Mouse (Mus musculus) heart, postnatal 0 days (tissue): ENCODE data around the gene Lyrm7. TPM values are rescaled to one million over a fixed set of nuclear protein-coding genes. Genes with fewer than 3 reads are reported as not detected.

Experiments used
- ATAC-seq: fragments of 200-750 bp; cut with Nextera tagmentation; 2 replicates; pipeline ENCODE4 v1.8.0; 2017; ENCODE audit warnings: low read depth, moderate number of reproducible peaks, moderate library complexity; ENCODE audit not compliant: insufficient read depth
- DNase-seq: peaks from one replicate; pipeline ENCODE4 v3.0.0-alpha.2; 2016; ENCODE audit warnings: low spot score
- H3K27ac ChIP-seq: fragments of 300-500 bp; sonication (generic); 2 replicates; pipeline ENCODE4 v1.5.1; 2014; ENCODE audit warnings: low read depth, mild to moderate bottlenecking
- H3K27me3 ChIP-seq: fragments of 300-500 bp; sonication (generic); 2 replicates; pipeline ENCODE4 v1.6.1; 2014; ENCODE audit warnings: low read length, mixed read lengths; ENCODE audit not compliant: control insufficient read depth, insufficient read depth
- H3K36me3 ChIP-seq: fragments of 300-500 bp; sonication (generic); replicated peaks from 2 replicates; pipeline ENCODE4 v1.6.1; 2014; ENCODE audit warnings: low read length, mixed read lengths; ENCODE audit not compliant: control insufficient read depth, insufficient read depth
- H3K4me1 ChIP-seq: fragments of 300-500 bp; sonication (generic); 2 replicates; pipeline ENCODE4 v1.6.1; 2014; ENCODE audit warnings: antibody characterized with exemption; ENCODE audit not compliant: control insufficient read depth, insufficient read depth
- H3K4me2 ChIP-seq: fragments of 300-500 bp; sonication (generic); 2 replicates; pipeline ENCODE4 v1.6.1; 2014; ENCODE audit warnings: low read depth, mild to moderate bottlenecking, low read length, moderate library complexity
- H3K4me3 ChIP-seq: fragments of 300-500 bp; sonication (generic); 2 replicates; pipeline ENCODE4 v1.5.1; 2014; ENCODE audit warnings: low read depth, low read length
- H3K9ac ChIP-seq: fragments of 300-500 bp; sonication (generic); replicated peaks from 2 replicates; pipeline ENCODE4 v1.6.1; 2014; ENCODE audit warnings: low read depth, low read length, mixed read lengths
- H3K9me3 ChIP-seq: fragments of 300-500 bp; sonication (generic); replicated peaks from 2 replicates; pipeline ENCODE4 v1.6.1; 2016; ENCODE audit warnings: low read length; ENCODE audit not compliant: control insufficient read depth
- CTCF ChIP-seq: IDR thresholded peaks from 2 replicates; pipeline ENCODE4 v1.5.1; 2016; ENCODE audit warnings: antibody characterized with exemption, control low read depth, low read depth
- EP300 ChIP-seq: IDR thresholded peaks from 2 replicates; pipeline ENCODE4 v1.6.1; 2016; ENCODE audit warnings: antibody characterized with exemption, low read depth
- WGBS: fragments of 180-500 bp; shearing (Covaris S2); extraction: QIAGEN DNeasy Blood & Tissue Kit; methylation state at CpG from one replicate; pipeline ENCODE4 v1.1.7; 2014; 5-methylcytosine and 5-hydroxymethylcytosine counted together
- polyA plus RNA-seq: library from polyadenylated mRNA; unstranded; fragments of >200 nt; fragmentation: Nextera tagmentation; extraction: Ambion mirVana; gene quantifications from 2 replicates; pipeline ENCODE4 v1.2.1, GENCODE M21; 2015
- total RNA-seq: library from RNA; depleted of rRNA; stranded (reverse); fragments of >200 nt; gene quantifications from 2 replicates; pipeline ENCODE4 v1.2.3, GENCODE M21; 2014; ENCODE audit warnings: low replicate concordance

The Lyrm7 gene
- total and polyA plus RNA-seq, 2 experiments from 2014 or later = 4.5 to 20.2 TPM

DNA sequence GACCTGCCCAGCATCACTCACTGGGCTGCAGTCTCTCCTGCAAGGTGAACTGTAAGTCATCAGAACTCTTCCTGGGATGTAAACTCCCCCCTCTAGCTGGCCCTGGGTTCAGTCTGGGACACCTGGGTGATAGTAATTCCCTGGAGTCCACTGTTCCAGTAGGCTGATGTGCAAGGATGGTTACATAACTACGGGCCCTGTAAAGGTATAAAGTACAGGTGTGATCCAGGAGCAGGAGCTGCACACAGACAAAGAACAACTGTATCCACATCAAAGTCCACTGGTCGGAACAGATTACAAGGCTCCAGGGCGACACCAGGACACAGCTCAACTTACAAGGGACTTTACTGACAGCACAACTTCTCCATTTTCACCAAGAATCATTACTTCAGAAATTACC is 49.7 kb downstream of the Lyrm7 start:
- 0 out of 2 replicates have a peak, but pooled peaks cover 3% of the 10 kb centered on the region for H3K4me1 ChIP-seq
- H3K9ac ChIP-seq = no peak overlapping the region
- 83% methylated on average over 3 of the region's 3 CpGs for WGBS
- H3K27me3 ChIP-seq = no peaks in the 10 kb centered on the region
- no peak overlapping the region for H3K27ac ChIP-seq
- H3K36me3 ChIP-seq = no peaks in the 10 kb centered on the region
- H3K4me2 ChIP-seq = no peak overlapping the region
- H3K4me3 ChIP-seq = no peak overlapping the region
- DNase-seq (no peak), ATAC-seq (no peak)
- no peak for TF ChIP-seq EP300
- no peak for TF ChIP-seq CTCF
- H3K9me3 ChIP-seq = no peaks in the 10 kb centered on the region

GRCm38 (mm10) chr11:54809582-54809981 is 51.1 kb downstream of the Lyrm7 start:
- H3K4me1 ChIP-seq = 0 out of 2 replicates have a peak, but pooled peaks cover 3% of the 10 kb centered on the region
- H3K9me3 ChIP-seq = no peaks in the 10 kb centered on the region
- no peak for ATAC-seq
- no peak for DNase-seq
- H3K4me2 ChIP-seq = no peak overlapping the region
- H3K27ac ChIP-seq = no peak overlapping the region
- H3K36me3 ChIP-seq = no peaks in the 10 kb centered on the region
- no peaks in the 10 kb centered on the region for H3K27me3 ChIP-seq
- WGBS = 80% methylated on average over 5 of the region's 5 CpGs
- H3K9ac ChIP-seq = no peak overlapping the region
- H3K4me3 ChIP-seq = no peak overlapping the region
- no peak for TF ChIP-seq CTCF
- no peak for TF ChIP-seq EP300

DNA sequence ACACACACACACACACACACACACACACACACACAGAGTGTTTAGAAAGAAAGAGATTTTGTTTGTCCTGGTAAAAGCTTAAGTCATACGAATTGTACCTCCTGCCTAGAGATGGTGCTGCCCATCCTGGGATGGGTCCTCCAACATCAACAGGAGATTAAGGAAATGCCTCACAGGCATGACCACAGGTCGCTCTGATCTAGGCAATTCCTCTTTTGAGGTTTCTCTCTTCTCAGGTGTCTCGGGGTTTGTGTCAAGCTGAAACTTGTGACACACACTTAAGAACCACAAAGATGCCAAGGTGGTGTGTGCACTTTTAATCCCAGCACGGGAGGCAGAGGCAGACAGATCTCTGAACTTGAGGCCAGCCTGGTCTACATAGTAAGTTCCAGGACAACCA is 52.5 kb downstream of the Lyrm7 start:
- WGBS = 79% methylated on average over 4 of the region's 4 CpGs
- no peak for DNase-seq
- H3K4me1 ChIP-seq = no peaks in the 10 kb centered on the region
- no peak overlapping the region for H3K4me2 ChIP-seq
- ATAC-seq = no peak
- H3K27ac ChIP-seq = no peak overlapping the region
- no peaks in the 10 kb centered on the region for H3K27me3 ChIP-seq
- no peaks in the 10 kb centered on the region for H3K9me3 ChIP-seq
- H3K36me3 ChIP-seq = no peaks in the 10 kb centered on the region
- no peak for TF ChIP-seq EP300
- TF ChIP-seq CTCF = no peak
- no peak overlapping the region for H3K9ac ChIP-seq
- no peak overlapping the region for H3K4me3 ChIP-seq

- 64% methylated on average over 9 of the region's 9 CpGs for WGBS
- H3K27me3 ChIP-seq = no peaks in the 10 kb centered on the region
- no peaks in the 10 kb centered on the region for H3K9me3 ChIP-seq
- no peak overlapping the region for H3K4me3 ChIP-seq
- no peaks in the 10 kb centered on the region for H3K36me3 ChIP-seq
- DNase-seq (no peak), ATAC-seq (no peak)
- no peaks in the 10 kb centered on the region for H3K4me1 ChIP-seq
- TF ChIP-seq CTCF = no peak
- TF ChIP-seq EP300 = no peak
- no peak overlapping the region for H3K4me2 ChIP-seq
- no peak overlapping the region for H3K27ac ChIP-seq
- H3K9ac ChIP-seq = no peak overlapping the region
Observed at GRCm38 (mm10) chr11:54807669-54808068, 53.0 kb downstream of the Lyrm7 start.

DNA sequence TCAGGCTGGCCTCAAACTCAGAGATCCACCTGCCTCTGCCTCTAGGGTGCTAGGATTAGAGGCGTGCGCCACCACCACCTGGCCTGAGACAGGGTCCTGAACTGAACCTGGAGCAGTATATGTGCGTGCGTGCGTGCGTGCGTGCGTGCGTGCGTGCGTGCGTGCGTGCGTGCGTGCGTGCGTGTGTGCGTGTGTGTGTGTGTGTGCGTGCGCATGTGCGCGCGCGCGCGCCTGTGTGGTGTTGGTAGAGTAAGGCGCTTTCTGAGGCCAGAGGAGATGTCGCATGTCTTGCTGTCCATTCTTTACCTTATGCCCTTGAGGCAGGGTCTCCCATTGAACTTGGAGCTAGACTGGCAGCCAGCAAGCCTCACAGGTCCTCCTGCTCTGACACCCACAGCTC is 53.8 kb downstream of the Lyrm7 start:
- H3K27ac ChIP-seq = no peak overlapping the region
- no peak overlapping the region for H3K9ac ChIP-seq
- ATAC-seq = no peak
- TF ChIP-seq EP300 = no peak
- no peak for TF ChIP-seq CTCF
- H3K4me2 ChIP-seq = no peak overlapping the region
- no peaks in the 10 kb centered on the region for H3K36me3 ChIP-seq
- WGBS = 88% methylated on average over 28 of the region's 28 CpGs
- H3K4me1 ChIP-seq = no peaks in the 10 kb centered on the region
- no peaks in the 10 kb centered on the region for H3K9me3 ChIP-seq
- no peaks in the 10 kb centered on the region for H3K27me3 ChIP-seq
- no peak for DNase-seq
- H3K4me3 ChIP-seq = no peak overlapping the region

- no peaks in the 10 kb centered on the region for H3K36me3 ChIP-seq
- H3K4me3 ChIP-seq = no peak overlapping the region
- H3K4me2 ChIP-seq = no peak overlapping the region
- no peaks in the 10 kb centered on the region for H3K27me3 ChIP-seq
- no peak overlapping the region for H3K9ac ChIP-seq
- no peaks in the 10 kb centered on the region for H3K9me3 ChIP-seq
- peak overlapping the region; percentile 68 for H3K27ac ChIP-seq
- DNase-seq (peak; percentile 73), ATAC-seq (peak; percentile 51; the same call in 1 of the 2 replicates)
- TF ChIP-seq CTCF (no peak), EP300 (no peak)
- 48% methylated on average over 4 of the region's 4 CpGs for WGBS
- no peaks in the 10 kb centered on the region for H3K4me1 ChIP-seq
Observed at GRCm38 (mm10) chr11:54805196-54805595, 55.5 kb downstream of the Lyrm7 start.
